Mouse (Mus musculus) adrenal gland, adult 18-20 months (tissue): ENCODE data around the gene Vps45. TPM values are rescaled to one million over a fixed set of nuclear protein-coding genes. Genes with fewer than 3 reads are reported as not detected.

Source experiments
- DNase-seq, 2 experiments: peaks; one replicate each; pipeline ENCODE4 v3.0.0; 2021 to 2022; ENCODE audit warnings: low spot score in 2 of 2
- total RNA-seq, 2 experiments: library from RNA; stranded (reverse); gene quantifications; 1 replicate in 1 of 2; 2 replicates in 1 of 2; pipeline ENCODE4 v1.2.3; 2021

Gene Vps45
- total RNA-seq, 2 experiments from 2014 or later = 26.4 to 31.4 TPM

DNA sequence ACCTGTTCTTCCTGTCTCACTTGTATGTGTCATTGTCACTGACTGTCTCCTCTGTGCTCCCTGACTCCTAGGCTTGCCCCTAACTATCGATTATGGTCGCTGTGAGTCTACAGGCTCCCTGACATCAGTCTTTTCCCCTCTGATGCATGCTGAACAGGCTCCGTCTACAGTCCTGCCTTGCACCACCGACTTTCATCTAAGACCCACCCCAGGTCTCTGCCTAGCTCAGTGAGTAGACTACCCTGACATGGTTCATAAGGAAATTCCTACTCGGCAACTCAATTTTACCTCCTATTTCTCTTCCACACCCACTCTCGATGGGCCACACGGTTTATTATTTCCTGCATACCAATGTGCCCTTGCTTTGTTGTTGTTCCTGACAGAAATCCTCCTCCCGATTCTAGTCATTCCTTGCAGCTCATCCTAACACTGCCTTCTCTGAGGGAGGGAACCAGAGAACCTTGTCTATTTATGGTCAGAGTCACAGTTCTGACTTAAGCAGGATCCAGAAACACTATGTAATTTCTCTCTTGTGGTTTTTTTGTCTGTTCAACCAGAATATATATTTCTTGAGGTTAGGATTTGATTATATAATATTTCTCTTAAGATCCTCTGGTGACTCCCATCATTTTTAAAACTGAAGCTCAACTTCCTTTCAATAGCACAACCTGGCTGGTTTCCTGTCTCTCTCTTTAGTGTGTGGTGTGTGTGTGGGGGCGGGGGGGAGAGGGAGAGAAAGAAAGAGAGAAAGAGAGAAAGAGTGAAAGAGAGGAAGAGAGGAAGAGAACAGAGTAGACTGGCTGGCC lies 18.2 kb downstream of the Vps45 start:
- DNase-seq = no peak

- no peak for DNase-seq
Measured at GRCm38 (mm10) chr3:96038851-96039250, 19.4 kb downstream of the Vps45 start.

DNA sequence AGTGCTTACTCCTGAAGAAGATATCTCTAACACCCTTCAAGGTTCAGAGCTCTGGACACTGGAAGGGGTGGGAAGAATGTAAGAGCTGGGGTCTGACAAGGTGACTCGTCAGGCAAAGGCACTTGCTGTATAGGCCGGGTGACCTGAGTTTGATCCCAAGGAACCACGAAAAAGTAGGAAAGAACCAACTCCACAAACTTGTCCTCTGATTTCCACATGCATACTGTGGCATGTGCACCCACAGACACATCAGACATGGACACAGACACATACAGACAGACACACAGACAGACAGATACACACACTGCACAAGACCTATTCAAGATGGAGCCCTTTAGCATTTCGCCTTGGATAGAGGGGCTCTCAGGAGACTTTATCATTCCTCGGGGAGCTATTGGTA lies 20.1 kb downstream of the Vps45 start:
- DNase-seq = no peak

- DNase-seq = no peak
Measured at GRCm38 (mm10) chr3:96036796-96037195, 21.5 kb downstream of the Vps45 start.

DNA sequence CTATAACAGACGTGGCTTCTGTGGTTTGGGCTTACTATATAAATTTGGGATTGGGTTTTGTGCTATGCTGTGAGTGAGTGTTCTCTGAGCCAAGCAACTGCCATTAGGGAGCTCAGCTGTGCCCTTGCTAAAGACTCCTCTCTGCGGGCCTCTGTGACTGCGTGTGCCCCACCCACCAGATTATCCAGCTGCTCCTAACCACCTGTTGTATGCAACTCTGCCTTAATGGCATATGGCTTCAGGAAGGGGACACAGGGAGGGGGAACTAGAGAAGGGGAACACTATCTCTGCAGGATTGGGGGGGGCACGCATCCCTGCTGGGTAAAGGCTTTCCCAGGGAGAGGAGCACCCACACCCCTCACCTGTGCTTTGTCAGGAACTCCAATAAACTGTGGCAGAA lies 25.2 kb downstream of the Vps45 start:
- DNase-seq = no peak

DNA sequence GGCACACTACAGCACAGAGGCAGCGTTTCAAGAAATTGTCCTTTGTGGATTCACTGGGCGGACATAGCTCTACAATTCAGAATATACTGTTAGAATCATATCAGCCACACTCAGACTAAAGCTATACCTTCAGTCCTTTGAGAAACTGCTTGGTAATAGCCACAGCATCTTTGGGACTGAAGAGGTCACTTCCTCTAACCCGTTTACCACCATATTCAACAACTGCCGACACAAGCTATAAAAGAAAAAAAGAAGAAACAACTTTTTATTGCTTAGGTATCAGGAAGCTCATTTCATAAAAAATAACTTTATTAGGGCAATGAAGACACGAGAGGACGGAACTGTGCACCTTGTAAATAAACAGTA lies 25.6 kb downstream of the Vps45 start:
- DNase-seq = no peak

DNA sequence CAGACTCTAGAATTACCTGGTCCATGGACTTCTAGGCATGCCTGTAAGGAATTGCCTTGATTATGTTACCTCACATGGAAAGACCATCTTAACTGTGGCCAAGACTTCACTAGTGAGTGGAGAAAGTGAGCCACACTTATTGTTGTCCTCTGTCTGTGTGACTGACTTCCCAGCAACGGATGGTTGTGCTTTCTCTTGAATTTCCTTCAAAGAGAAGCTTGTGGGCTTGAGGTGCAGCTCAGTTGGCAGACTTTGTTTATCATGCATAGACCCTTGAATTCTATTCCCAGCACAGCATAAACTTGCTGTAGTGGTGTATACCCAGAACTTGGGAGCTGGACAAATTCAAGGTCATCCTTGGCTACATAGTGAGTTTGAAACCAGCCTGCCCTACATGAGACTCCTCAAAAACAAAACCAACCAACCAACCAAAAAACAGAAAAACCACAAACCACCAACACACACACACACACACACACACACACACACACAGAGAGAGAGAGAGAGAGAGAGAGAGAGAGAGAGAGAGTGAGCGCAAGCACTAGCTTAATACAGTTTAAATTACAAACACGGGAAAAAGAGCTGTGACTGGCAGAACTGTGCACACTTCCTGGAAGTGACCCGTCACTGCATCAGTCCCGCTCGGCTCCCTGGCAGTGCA lies 26.1 kb downstream of the Vps45 start:
- no peak for DNase-seq

DNA sequence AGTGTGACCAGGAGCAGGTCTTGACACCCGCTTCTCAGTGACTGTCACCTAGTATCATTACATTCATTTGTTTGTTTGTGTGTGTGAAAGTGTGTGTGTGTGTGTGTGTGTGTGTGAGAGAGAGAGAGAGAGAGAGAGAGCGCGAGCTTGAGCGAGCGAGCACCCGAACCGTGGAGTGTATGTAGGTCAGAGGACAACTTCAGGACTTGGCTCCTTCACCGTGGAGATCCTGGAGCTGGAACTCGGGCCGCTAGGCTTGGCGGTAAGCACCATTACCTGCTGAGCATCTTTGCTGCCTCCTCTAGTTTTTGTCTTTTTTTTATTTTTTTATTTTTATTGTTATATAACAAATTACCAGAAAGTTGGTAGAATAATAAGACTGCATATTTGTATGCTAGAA lies 28.5 kb downstream of the Vps45 start:
- DNase-seq = no peak

GRCm38 (mm10) chr3:96029336-96029735 lies 28.9 kb downstream of the Vps45 start:
- no peak for DNase-seq

GRCm38 (mm10) chr3:96027875-96028274 lies 30.4 kb downstream of the Vps45 start:
- no peak for DNase-seq

DNA sequence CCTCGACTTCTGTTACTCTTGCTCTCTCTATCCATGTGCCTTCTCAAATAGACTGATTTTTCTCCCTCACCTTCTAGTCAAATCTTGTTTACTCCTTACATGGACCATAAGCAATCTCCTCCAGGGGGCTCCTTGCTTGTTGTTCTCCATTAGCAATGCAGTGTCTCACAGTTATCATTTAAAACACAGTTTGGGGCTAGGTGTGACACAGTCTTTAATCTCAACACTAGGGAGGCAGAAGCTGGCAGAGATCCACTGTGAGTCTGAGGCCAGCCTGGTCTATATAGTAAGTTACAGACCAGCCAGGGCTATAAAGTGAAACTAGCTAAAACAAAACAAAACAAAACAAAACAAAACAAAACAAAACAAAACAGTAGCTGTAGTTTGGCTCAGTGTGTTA lies 31.1 kb downstream of the Vps45 start:
- no peak for DNase-seq

GRCm38 (mm10) chr3:96021421-96022128 lies 36.7 kb downstream of the Vps45 start:
- DNase-seq = no peak

DNA sequence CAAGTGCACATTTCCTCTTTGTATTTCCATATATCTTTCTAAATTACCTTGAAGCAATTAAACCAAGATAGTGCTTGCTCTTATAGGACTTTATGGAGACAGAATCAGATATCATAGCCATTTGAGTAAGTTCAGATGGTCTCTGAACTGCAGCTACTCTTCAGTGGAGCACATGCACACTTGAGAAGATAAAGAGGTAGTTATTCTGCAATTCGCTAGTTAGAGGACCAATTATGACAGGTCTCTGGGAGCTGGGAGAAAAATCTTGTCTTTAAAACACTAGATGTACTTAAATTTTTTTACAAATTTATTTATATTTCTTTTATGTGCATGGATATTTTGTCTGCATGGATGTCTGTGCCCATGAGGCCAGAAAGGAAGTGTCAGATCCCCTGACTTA lies 37.5 kb downstream of the Vps45 start:
- DNase-seq = no peak

- DNase-seq = no peak
Measured at GRCm38 (mm10) chr3:96017461-96017860, 40.8 kb downstream of the Vps45 start.

DNA sequence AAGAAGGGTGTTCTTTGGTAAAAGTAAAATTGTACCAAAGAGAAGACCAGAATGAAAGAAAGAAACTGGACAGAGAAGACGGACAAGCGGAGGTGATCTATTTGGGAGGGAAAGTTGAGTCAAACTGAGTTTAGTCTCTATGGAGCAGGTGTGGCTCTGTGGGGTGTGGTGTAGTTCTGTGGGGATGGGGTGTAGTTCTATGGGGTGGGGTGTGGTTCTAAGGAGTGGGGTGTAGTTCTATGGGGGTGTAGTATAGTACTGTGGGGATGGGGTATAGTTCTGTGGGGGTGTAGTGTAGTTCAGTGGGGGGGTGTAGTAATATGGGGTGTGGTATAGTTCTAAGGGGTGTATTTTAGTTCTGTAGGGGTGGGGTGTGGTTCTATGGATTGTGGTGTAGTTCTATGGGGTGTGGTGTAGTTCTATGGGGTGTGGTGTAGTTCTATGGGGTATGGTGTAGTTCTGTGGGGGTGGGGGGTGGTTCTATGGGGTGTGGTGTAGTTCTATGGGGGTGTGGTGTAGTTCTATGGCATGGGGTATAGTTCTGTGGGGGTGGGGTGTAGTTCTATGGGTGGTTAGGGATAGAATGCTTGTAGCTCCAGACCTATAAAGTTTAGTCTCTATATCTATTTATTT lies 41.9 kb downstream of the Vps45 start:
- no peak for DNase-seq

DNA sequence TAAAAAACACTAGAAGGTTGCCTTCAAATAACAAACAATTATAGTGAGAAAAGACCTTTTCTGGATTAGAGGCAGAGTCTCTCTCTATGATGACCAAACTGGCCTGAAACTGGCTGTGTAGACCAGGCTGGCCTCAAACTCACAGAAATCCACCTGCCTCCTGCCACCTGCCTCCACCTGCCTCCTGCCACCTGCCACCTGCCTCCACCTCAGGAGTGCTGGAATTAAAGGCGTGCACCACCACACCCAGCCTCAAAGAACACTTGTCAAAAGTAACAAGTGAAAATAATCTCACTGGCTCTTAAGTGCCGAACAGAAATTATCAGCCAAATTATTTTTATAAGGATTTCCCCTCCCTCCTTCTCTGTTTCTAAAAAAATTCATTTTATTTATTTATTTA lies 42.6 kb downstream of the Vps45 start:
- no peak for DNase-seq

- DNase-seq = no peak
Measured at GRCm38 (mm10) chr3:96012805-96013204, 45.5 kb downstream of the Vps45 start.

- DNase-seq = no peak
Measured at GRCm38 (mm10) chr3:96008463-96008862, 49.8 kb downstream of the Vps45 start.

DNA sequence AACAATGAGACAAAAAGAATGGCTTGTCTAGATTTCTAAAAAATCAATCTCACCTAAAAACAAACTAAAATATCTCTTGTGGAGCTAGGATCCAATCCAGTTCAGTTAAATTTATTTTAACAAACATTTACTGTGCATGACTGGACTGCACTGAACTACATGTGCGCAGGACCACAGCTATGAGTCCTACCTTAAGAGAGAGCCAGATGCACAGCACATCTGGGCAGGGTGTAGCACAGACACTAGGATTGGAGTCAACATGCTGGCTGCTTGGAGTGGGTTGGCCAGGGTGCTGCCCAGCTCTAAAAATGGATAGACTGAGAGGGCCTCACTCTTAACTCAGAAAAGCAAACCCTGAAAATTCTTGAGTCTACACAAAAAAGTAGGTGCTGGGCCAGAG lies 56.7 kb downstream of the Vps45 start:
- DNase-seq = no peak

DNA sequence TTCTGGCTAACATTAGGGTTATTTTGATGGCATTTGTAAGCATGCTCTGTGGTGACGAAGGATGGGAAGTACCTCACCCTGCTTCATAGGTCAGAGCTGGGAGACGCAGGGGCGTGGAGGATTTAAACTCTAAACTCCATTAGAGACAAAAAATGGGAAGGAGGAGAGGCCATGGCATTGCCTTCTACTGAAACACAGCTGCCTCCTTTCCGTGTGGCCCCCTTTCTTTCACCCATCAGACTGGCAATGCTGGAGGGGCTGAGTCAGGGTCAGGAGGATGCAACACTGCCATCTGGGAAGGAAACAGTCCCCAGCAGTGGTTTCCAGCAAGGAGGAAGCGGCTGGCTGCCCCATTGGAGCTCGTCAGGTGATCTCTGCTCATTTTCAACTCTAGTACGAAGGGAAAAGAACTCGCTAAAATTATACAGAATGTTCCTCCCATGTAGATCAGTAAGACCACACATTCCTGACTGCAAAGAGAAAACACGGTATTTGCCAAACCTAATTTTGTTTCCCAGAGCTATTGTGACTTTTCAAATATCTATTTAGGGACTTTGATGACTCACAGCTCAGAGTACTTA lies 57.3 kb downstream of the Vps45 start:
- DNase-seq = no peak

GRCm38 (mm10) chr3:96000080-96000632 lies 58.1 kb downstream of the Vps45 start:
- no peak for DNase-seq
